Mouse (Mus musculus) skeletal muscle tissue, postnatal 0 days (tissue): ENCODE measurements around the gene Hsd17b3. TPM values are rescaled to one million over a fixed set of nuclear protein-coding genes. Genes with fewer than 3 reads are reported as not detected.

Experiments
- polyA plus RNA-seq: library from polyadenylated mRNA; unstranded; fragments of >200 nt; fragmentation: Nextera tagmentation; extraction: Ambion mirVana; gene quantifications from 2 replicates; pipeline ENCODE4 v1.2.1, GENCODE M21; 2015

The Hsd17b3 gene
- not detected in 2 replicates for polyA plus RNA-seq

DNA sequence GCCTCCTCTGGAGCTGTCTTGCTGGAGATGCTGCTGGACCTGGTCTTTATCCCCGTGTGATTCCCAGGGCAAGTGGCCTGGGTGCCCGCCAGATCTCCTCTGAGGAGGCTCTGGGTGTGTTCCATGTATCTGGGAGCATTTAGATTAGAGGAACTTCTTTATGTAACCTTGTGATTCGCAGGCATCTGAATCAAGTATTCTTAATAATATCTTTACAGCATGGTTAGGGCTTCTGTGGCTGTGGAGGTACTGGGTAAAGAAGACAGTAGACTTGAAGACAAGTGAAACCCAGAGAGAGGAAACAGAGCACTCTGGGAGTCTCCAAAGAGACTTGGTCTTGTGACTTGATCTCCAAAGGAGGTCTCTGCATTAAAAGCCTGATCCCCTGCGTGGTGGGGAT lies at the start of gene Hsd17b3:
Gene Hsd17b3 (minus strand): TSS at position 101 of the 400 bp plus-strand sequence.

DNA sequence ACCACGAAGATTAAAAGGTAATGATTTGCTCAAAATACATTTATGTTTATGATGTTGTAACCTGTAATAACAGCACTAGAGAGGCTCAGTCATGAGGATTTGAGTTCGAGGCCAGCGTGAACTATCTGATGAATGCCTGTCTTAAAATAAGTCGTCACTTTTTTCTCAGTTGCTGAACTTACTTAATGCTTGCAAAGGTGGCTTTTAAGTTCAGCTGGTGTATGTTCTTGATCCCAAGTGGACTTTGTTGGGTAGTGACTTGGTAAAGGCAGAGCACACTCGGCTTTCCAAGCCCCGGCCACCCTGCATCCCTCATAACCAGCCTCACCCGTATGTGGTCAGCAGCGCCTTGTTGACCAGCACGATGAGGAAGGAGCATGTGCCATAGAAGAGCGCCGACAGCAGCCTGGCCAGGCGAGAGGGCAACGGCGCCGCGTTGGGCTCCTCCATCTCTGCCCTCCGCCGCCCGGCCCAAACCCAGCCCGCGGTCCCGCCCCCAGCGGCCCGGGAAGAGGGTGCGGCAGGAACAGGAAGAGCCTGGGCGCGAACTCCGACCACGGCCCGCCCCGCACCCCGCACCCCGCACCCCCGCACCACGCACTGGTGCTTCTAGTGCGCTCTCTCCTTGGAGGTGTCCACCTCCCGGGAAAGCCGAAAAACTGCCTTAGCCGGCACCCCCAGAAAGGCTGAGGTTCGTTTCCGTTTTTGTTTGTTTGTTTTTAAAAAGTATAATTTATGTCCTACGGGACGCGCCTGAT lies 40.0 kb upstream of the Hsd17b3 start, which contains the start of gene Slc35d2:
Gene Slc35d2 (minus strand): TSS at position 511 of the 758 bp plus-strand sequence.

Other genes with a start within 250 kb of the Hsd17b3 start
- gene Slc35d2, start 40.1 kb upstream of the Hsd17b3 start, polyA plus RNA-seq: 2.7 and 4.6 TPM in 2 replicates
- 9.5 and 9.7 TPM in 2 replicates for gene Zfp367, start 64.0 kb upstream of the Hsd17b3 start, polyA plus RNA-seq
- gene Habp4, start 72.6 kb upstream of the Hsd17b3 start, polyA plus RNA-seq: 20.9 and 21.3 TPM in 2 replicates
- 2.6 and 2.8 TPM in 2 replicates for gene Cdc14b, start 186.1 kb upstream of the Hsd17b3 start, polyA plus RNA-seq
- 49.1 and 53.8 TPM in 2 replicates for gene Aaed1, start 223.5 kb upstream of the Hsd17b3 start, polyA plus RNA-seq